Mouse (Mus musculus): ENCODE data around the gene Gabra5.

GRCm38 (mm10) chr7:57363812-57364211, 146.0 kb downstream of the Gabra5 start:
- TF ChIP-seq CTCF (IDR thresholded peaks at IDR 0.05; ENCODE audit: low read depth, low read length) (no peak), POLR2A (IDR thresholded peaks at IDR 0.05; ENCODE audit: insufficient read depth, low read length) (no peak), EP300 (IDR thresholded peaks at IDR 0.05; ENCODE audit: insufficient read depth, low read depth, low read length) (no peak)

Measured in ES-Bruce4 (cell line).